Mouse (Mus musculus) MEL (cell line): ENCODE data around the gene Rps25. TPM values are rescaled to one million over a fixed set of nuclear protein-coding genes. Genes with fewer than 3 reads are reported as not detected.

Source experiments
- DNase-seq: peaks from one replicate; pipeline ENCODE4 v3.0.0; 2011; ENCODE audit warnings: low read depth, low spot score
- H3K27ac ChIP-seq: 2 replicates; pipeline ENCODE4 v1.5.1; 2012; ENCODE audit warnings: low read depth, mild to moderate bottlenecking, control low read depth, low read length, moderate library complexity; ENCODE audit not compliant: control insufficient read depth
- H3K27me3 ChIP-seq, 2 experiments: fragments of 150-350 bp in 1 of 2; sonication (generic) in 1 of 2; 2 replicates each; pipeline ENCODE4 v1.6.1; 2012; ENCODE audit warnings: low read length in 2 of 2, mild to moderate bottlenecking in 2 of 2, improper control_type of control experiment in 1 of 2, moderate library complexity in 1 of 2; ENCODE audit not compliant: insufficient read depth in 2 of 2, control insufficient read depth in 1 of 2
- H3K36me3 ChIP-seq, 2 experiments: 2 replicates each; pipeline ENCODE4 v1.6.1; 2012 to 2014; ENCODE audit warnings: low read length in 2 of 2, improper control_type of control experiment in 1 of 2, inconsistent platforms in 1 of 2, mild to moderate bottlenecking in 1 of 2; ENCODE audit not compliant: insufficient read depth in 2 of 2, control insufficient read depth in 1 of 2
- H3K4me1 ChIP-seq, 2 experiments: fragments of 150-350 bp in 1 of 2; sonication (generic) in 1 of 2; 2 replicates each; pipeline ENCODE4 v1.6.1; 2012; ENCODE audit warnings: low read length in 2 of 2, improper control_type of control experiment in 1 of 2, mild to moderate bottlenecking in 1 of 2; ENCODE audit not compliant: insufficient read depth in 2 of 2, control insufficient read depth in 1 of 2
- H3K4me3 ChIP-seq, 2 experiments: fragments of 150-350 bp in 1 of 2; sonication (generic) in 1 of 2; 2 replicates each; pipeline ENCODE4 v1.5.1; 2012; ENCODE audit warnings: low read depth in 2 of 2, low read length in 2 of 2, mild to moderate bottlenecking in 2 of 2, moderate library complexity in 2 of 2, control low read depth in 1 of 2, improper control_type of control experiment in 1 of 2; ENCODE audit not compliant: control insufficient read depth in 1 of 2, insufficient read depth in 1 of 2
- H3K79me2 ChIP-seq: 2 replicates; pipeline ENCODE4 v1.6.1; 2012; ENCODE audit warnings: mild to moderate bottlenecking, low read length, moderate library complexity; ENCODE audit not compliant: control insufficient read depth, poor library complexity, insufficient read depth
- H3K9ac ChIP-seq: 2 replicates; pipeline ENCODE4 v1.6.1; 2012; ENCODE audit warnings: low read depth, mild to moderate bottlenecking, control low read depth, low read length, moderate library complexity; ENCODE audit not compliant: control insufficient read depth, poor library complexity, severe bottlenecking
- H3K9me3 ChIP-seq: fragments of 150-350 bp; sonication (generic); replicated peaks from 2 replicates; pipeline ENCODE4 v1.6.1; 2012; ENCODE audit warnings: mild to moderate bottlenecking, low read length, improper control_type of control experiment, moderate library complexity; ENCODE audit not compliant: insufficient read depth
- CTCF ChIP-seq, 3 experiments: IDR thresholded peaks in 2 of 3; conservative IDR thresholded peaks in 1 of 3; 2 replicates each; pipeline ENCODE4 v1.5.1; 2011 to 2012; ENCODE audit warnings: low read length in 3 of 3, low read depth in 2 of 3, mild to moderate bottlenecking in 2 of 3, improper control_type of control experiment in 1 of 3, inconsistent platforms in 1 of 3, mixed read lengths in 1 of 3, moderate library complexity in 1 of 3; ENCODE audit not compliant: control insufficient read depth in 1 of 3, insufficient read depth in 1 of 3, poor library complexity in 1 of 3, severe bottlenecking in 1 of 3
- E2F4 ChIP-seq: IDR thresholded peaks from 2 replicates; pipeline ENCODE4 v1.6.1; 2011; ENCODE audit warnings: low read depth, low read length, improper control_type of control experiment, borderline replicate concordance
- ELF1 ChIP-seq: IDR thresholded peaks from 2 replicates; pipeline ENCODE4 v1.6.1; 2014; ENCODE audit warnings: low read depth, mild to moderate bottlenecking, inconsistent platforms, low read length, improper control_type of control experiment, moderate library complexity
- EP300 ChIP-seq, 2 experiments: IDR thresholded peaks; 2 replicates each; pipeline ENCODE4 v1.6.1; 2011; ENCODE audit warnings: improper control_type of control experiment in 2 of 2, low read length in 2 of 2, low read depth in 1 of 2, mild to moderate bottlenecking in 1 of 2
- ETS1 ChIP-seq: IDR thresholded peaks from 2 replicates; pipeline ENCODE4 v1.6.1; 2012; ENCODE audit warnings: low read depth, mild to moderate bottlenecking, inconsistent platforms, low read length, improper control_type of control experiment, moderate library complexity
- KAT2A ChIP-seq: conservative IDR thresholded peaks from 2 replicates; pipeline ENCODE4 v1.6.1; 2012; ENCODE audit warnings: low read depth, low read length, improper control_type of control experiment, inconsistent platforms
- MAFK ChIP-seq: IDR thresholded peaks from 2 replicates; pipeline ENCODE4 v1.6.1; 2011; ENCODE audit warnings: low read depth, mild to moderate bottlenecking, low read length, improper control_type of control experiment, borderline replicate concordance
- MEF2A ChIP-seq: IDR thresholded peaks from 2 replicates; pipeline ENCODE4 v1.6.1; 2014; ENCODE audit warnings: low read depth, mild to moderate bottlenecking, inconsistent platforms, low read length, improper control_type of control experiment; ENCODE audit not compliant: poor library complexity, insufficient replicate concordance, severe bottlenecking; ENCODE audit errors: extremely low read depth
- MXI1 ChIP-seq: IDR thresholded peaks from 2 replicates; pipeline ENCODE4 v1.6.1; 2011; ENCODE audit warnings: mild to moderate bottlenecking, low read depth, low read length, improper control_type of control experiment
- MYB ChIP-seq: IDR thresholded peaks from 2 replicates; pipeline ENCODE4 v1.6.1; 2011; ENCODE audit warnings: mild to moderate bottlenecking, low read depth, low read length, improper control_type of control experiment
- MYC ChIP-seq: IDR thresholded peaks from 2 replicates; pipeline ENCODE4 v1.6.1; 2011; ENCODE audit warnings: low read depth, mild to moderate bottlenecking, low read length, improper control_type of control experiment, moderate library complexity
- NELFE ChIP-seq: IDR thresholded peaks from 2 replicates; pipeline ENCODE4 v1.6.1; 2011; ENCODE audit warnings: low read depth, low read length, improper control_type of control experiment
- POLR2A ChIP-seq, 2 experiments: IDR thresholded peaks; 2 replicates each; pipeline ENCODE4 v1.6.1; 2011 to 2012; ENCODE audit warnings: low read length in 2 of 2, mild to moderate bottlenecking in 2 of 2, control low read depth in 1 of 2, improper control_type of control experiment in 1 of 2, low read depth in 1 of 2, moderate library complexity in 1 of 2; ENCODE audit not compliant: control insufficient read depth in 1 of 2, insufficient read depth in 1 of 2, poor library complexity in 1 of 2
- POLR2AphosphoS2 ChIP-seq: IDR thresholded peaks from 2 replicates; pipeline ENCODE4 v1.6.1; 2011; ENCODE audit warnings: low read length, improper control_type of control experiment
- POLR2AphosphoS5 ChIP-seq: IDR thresholded peaks from 2 replicates; pipeline ENCODE4 v1.6.1; 2012; ENCODE audit warnings: low read depth, borderline replicate concordance, mild to moderate bottlenecking, inconsistent platforms, low read length, moderate library complexity, mixed read lengths
- SIN3A ChIP-seq: IDR thresholded peaks from 2 replicates; pipeline ENCODE4 v1.6.1; 2012; ENCODE audit warnings: low read length, improper control_type of control experiment, inconsistent platforms
- SMC3 ChIP-seq: IDR thresholded peaks from 2 replicates; pipeline ENCODE4 v1.6.1; 2011; ENCODE audit warnings: low read depth, low read length, improper control_type of control experiment
- TAL1 ChIP-seq: IDR thresholded peaks from 2 replicates; pipeline ENCODE4 v1.6.1; 2012; ENCODE audit warnings: mild to moderate bottlenecking, inconsistent platforms, low read length, moderate library complexity, mixed read lengths
- TBP ChIP-seq: IDR thresholded peaks from 2 replicates; pipeline ENCODE4 v1.8.0; 2011; ENCODE audit warnings: low read depth, low read length, improper control_type of control experiment
- UBTF ChIP-seq: IDR thresholded peaks from 2 replicates; pipeline ENCODE4 v1.6.1; 2012; ENCODE audit warnings: low read depth, mild to moderate bottlenecking, inconsistent platforms, low read length, improper control_type of control experiment, moderate library complexity, borderline replicate concordance; ENCODE audit not compliant: insufficient read depth
- USF2 ChIP-seq, 2 experiments: IDR thresholded peaks; 2 replicates each; pipeline ENCODE4 v1.6.1; 2011 to 2012; ENCODE audit warnings: improper control_type of control experiment in 2 of 2, low read length in 2 of 2, borderline replicate concordance in 1 of 2, inconsistent platforms in 1 of 2, low read depth in 1 of 2, mild to moderate bottlenecking in 1 of 2; ENCODE audit not compliant: insufficient read depth in 1 of 2
- ZC3H11A ChIP-seq: IDR thresholded peaks from 2 replicates; pipeline ENCODE4 v1.6.1; 2012; ENCODE audit warnings: low read depth, mild to moderate bottlenecking, inconsistent platforms, low read length, improper control_type of control experiment
- ZMIZ1 ChIP-seq: IDR thresholded peaks from 2 replicates; pipeline ENCODE4 v1.6.1; 2012; ENCODE audit warnings: low read depth, mild to moderate bottlenecking, inconsistent platforms, low read length, improper control_type of control experiment, moderate library complexity
- polyA plus RNA-seq, 2 experiments: library from polyadenylated mRNA; stranded (reverse) in 1 of 2; unstranded in 1 of 2; fragments of >175 nt in 1 of 2; fragments of >200 nt in 1 of 2; gene quantifications; 2 replicates each; pipeline versions ENCODE4 v1.2.1 to v1.2.4; 2012; ENCODE audit warnings: low replicate concordance in 2 of 2, low read depth in 1 of 2; ENCODE audit not compliant: insufficient read length in 2 of 2, insufficient read depth in 1 of 2, missing spikeins in 1 of 2
- total RNA-seq: library from RNA; depleted of rRNA; stranded (reverse); fragments of 300-350 nt; gene quantifications from 2 replicates; pipeline ENCODE4 v1.2.3, GENCODE M21; 2012

Gene Rps25
- total and polyA plus RNA-seq, 3 experiments, result 2,743 to 3,114 TPM; not detected in 1

DNA sequence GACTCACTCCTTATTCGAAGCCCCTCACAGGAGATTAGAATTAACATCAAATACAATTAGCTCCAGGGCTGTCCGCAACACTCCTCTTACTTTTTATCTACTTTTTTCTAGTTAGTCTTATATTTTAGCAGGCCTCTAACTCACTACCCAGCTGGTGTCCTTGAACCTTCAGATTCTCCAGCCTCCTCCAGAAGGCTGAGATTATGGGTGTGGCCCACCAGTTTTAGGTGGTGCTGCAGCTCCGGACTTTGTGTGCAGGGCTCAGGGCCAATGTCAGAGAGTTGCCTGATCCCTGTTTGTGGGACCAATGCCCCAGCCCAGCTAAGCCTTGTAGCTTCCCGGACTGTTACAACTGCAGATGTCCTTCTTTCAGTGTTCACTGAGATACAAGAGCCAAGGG lies 16.6 kb downstream of the Rps25 start:
- Histone ChIP-seq H3K27me3 (no peaks in the 10 kb centered on the region), H3K36me3 (peaks cover 0 to 13% of the 10 kb centered on the region in 2 experiments; a peak in 2 of 4 replicates), H3K27ac (no peak overlapping the region)

DNA sequence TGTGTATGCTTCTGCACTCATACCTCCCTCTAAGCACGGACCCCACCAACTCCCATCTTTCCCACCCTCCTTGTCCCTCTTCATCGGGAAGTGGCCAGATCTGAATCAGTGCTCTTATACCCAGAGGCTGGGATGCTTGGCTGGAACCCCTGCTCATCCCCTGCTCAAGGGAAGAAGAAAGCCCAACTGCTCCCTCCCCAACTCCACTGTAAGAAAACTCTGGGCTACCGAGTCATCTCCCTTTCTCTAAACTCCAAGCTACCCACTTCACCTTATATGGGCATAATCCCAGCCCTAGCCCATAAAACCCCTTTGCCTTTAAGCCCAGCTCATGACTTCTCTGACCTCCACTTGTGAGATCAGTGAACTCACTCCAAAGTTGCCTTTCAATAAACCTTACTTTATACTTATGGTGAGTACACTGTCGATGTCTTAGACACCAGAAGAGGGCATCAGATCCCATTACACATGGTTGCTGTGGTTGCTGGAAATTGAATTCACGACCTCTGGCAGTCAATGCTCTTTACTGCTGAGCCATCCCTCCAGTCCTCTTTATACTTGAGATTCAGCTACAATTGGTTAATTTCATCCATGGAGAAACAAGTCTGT lies 25.7 kb downstream of the Rps25 start:
- H3K9ac ChIP-seq, result no peak overlapping the region
- no peak overlapping the region for H3K27ac ChIP-seq
- H3K79me2 ChIP-seq, result no peaks in the 10 kb centered on the region
- DNase-seq, result peak; percentile 51
- peak; percentile 68 for TF ChIP-seq ETS1
- TF ChIP-seq MYC, result peak; percentile 63; the same call in 1 of the 2 replicates
- no peak for TF ChIP-seq USF2 (IDR thresholded peaks at IDR 0.05; ENCODE audit: borderline replicate concordance in 1 of 2, insufficient read depth in 1 of 2, low read depth in 1 of 2, low read length in 2 of 2)
- no peak for TF ChIP-seq KAT2A
- TF ChIP-seq UBTF, result no peak
- TF ChIP-seq ZC3H11A, result no peak
- TF ChIP-seq NELFE, result peak; percentile 57
- no peak for TF ChIP-seq EP300 (IDR thresholded peaks at IDR 0.05; ENCODE audit: low read depth in 1 of 2, low read length in 2 of 2)
- TF ChIP-seq TBP, result peak; percentile 87
- no peak for TF ChIP-seq MAFK
- TF ChIP-seq TAL1, result no peak
- peak; percentile 99 for TF ChIP-seq ZMIZ1
- no peak for TF ChIP-seq ELF1
- no peak for TF ChIP-seq E2F4
- TF ChIP-seq POLR2AphosphoS2, result peak; percentile 78; the same call in 1 of the 2 replicates
- no peak for TF ChIP-seq SIN3A
- 0 out of 2 replicates have a peak, but pooled peaks have one; percentile 13 for TF ChIP-seq SMC3
- peak; percentile 40; the same call in 1 of the 2 replicates for TF ChIP-seq MYB
- peak; percentile 23 to 79; a peak in 2 of 4 replicates for TF ChIP-seq POLR2A (IDR thresholded peaks at IDR 0.05; ENCODE audit: control insufficient read depth in 1 of 2, insufficient read depth in 1 of 2, low read depth in 1 of 2, low read length in 2 of 2, poor library complexity in 1 of 2)
- peak in 2 of 3 experiments; percentile 14 to 28; a peak in 3 of 6 replicates for TF ChIP-seq CTCF (IDR thresholded peaks at IDR 0.05 in 2 of 3, conservative IDR thresholded peaks at IDR 0.05 in 1 of 3; ENCODE audit: control insufficient read depth in 1 of 3, insufficient read depth in 1 of 3, low read depth in 2 of 3, low read length in 3 of 3, poor library complexity in 1 of 3, severe bottlenecking in 1 of 3)
- TF ChIP-seq MXI1, result no peak
- TF ChIP-seq, all 39 proteins: peak for 10
- H3K4me1 ChIP-seq, result peaks cover 0 to 4% of the 10 kb centered on the region in 2 experiments; a peak in 1 of 4 replicates
- peaks cover 0 to 2% of the 10 kb centered on the region in 2 experiments; a peak in 1 of 4 replicates for H3K36me3 ChIP-seq
- no peaks in the 10 kb centered on the region for H3K27me3 ChIP-seq
- H3K9me3 ChIP-seq, result no peaks in the 10 kb centered on the region
- H3K4me3 ChIP-seq, result no peak overlapping the region

More for the DNA sequence above, 16.6 kb downstream of the Rps25 start:
- H3K9me3 ChIP-seq, result no peaks in the 10 kb centered on the region
- no peak for DNase-seq
- peaks cover 0 to 9% of the 10 kb centered on the region in 2 experiments; a peak in 3 of 4 replicates for H3K4me1 ChIP-seq
- H3K4me3 ChIP-seq, result no peak overlapping the region
- no peaks in the 10 kb centered on the region for H3K79me2 ChIP-seq
- H3K9ac ChIP-seq, result no peak overlapping the region
- no peak for TF ChIP-seq USF2 (IDR thresholded peaks at IDR 0.05; ENCODE audit: borderline replicate concordance in 1 of 2, insufficient read depth in 1 of 2, low read depth in 1 of 2, low read length in 2 of 2)
- no peak for TF ChIP-seq POLR2AphosphoS5
- TF ChIP-seq KAT2A, result no peak
- no peak for TF ChIP-seq MEF2A
- no peak for TF ChIP-seq MXI1
- no peak for TF ChIP-seq ETS1
- TF ChIP-seq EP300 (IDR thresholded peaks at IDR 0.05; ENCODE audit: low read depth in 1 of 2, low read length in 2 of 2), result no peak
- no peak for TF ChIP-seq SIN3A
